Mouse (Mus musculus) inflammation-experienced regulatory T-cells (primary cell): ENCODE results near the gene Pcolce2. TPM values are rescaled to one million over a fixed set of nuclear protein-coding genes. Genes with fewer than 3 reads are reported as not detected.

Source experiments
- polyA plus RNA-seq, 2 experiments: library from polyadenylated mRNA; unstranded; fragments of 100-300 nt; shearing (Covaris generic); gene quantifications; one replicate each; pipeline ENCODE4 v1.2.1; 2017

The Pcolce2 gene
- 1 to 10 TPM in 1 of 2 experiments, under 1 TPM in 1; 0.08 to 1.2 TPM for polyA plus RNA-seq

DNA sequence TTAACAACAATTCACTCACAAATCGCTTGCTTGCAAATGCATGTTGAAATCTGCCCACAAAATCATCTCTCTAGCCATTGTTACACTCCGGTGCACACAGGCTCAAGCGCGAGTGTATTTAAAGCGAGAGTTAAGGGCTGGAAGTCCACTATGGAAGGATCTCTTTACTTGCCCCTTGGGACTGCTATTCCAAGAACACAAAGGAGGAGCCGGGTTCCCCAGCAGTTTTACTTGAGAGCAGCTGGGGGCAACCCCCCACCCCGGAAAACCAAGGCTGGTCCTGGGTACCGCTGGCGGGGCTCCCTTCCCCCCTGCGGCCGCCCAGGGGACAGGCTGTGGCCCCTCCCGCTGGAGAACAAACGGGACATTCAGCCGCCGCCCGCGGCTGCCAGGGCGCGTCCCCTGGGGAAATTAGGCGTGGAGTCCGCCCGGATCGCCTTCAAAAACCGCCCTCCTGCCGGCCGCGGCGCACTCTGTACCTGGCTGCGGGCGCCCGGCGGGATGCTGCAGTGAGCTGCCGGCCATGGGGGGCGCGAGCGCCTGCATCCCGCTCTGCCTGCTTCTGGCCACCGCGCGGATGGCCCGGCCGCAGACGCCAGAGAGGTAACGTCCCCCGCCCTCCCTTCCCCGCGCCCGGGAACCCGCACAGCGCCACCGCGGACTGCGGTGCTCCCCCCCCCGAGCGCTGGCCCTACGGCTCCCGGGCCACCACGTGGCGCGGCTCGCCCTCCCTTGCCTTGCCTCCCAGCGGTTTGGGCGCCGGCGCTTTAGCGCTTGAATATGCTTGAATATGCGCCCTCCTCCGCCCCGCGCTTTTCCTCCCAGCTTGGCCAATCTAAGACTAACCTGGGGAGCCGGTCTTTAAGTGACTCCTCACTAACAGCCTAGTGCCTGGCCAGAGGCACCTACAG, at the start of gene Pcolce2:
TSS of gene Pcolce2 (plus strand) at position 331 of the 911 bp plus-strand sequence.

Other genes with a start within 250 kb of the Pcolce2 start
- gene Chst2, start 230.9 kb upstream of the Pcolce2 start, polyA plus RNA-seq: 10 to 100 TPM in 1 of 2 experiments, 1 to 10 TPM in 1; 8.8 to 20.7 TPM
- gene U2surp, start 125.6 kb upstream of the Pcolce2 start, polyA plus RNA-seq: 100 to 1,000 TPM; 129 to 144 TPM
- gene Paqr9, start 77.9 kb upstream of the Pcolce2 start, polyA plus RNA-seq: under 1 TPM; 0.05 to 0.69 TPM
- 1 to 10 TPM in 1 of 2 experiments, under 1 TPM in 1; 0.99 to 2.4 TPM for gene Trpc1, start 112.8 kb downstream of the Pcolce2 start, polyA plus RNA-seq
- gene Pls1, start 207.7 kb downstream of the Pcolce2 start, polyA plus RNA-seq: 1 to 10 TPM in 1 of 2 experiments, under 1 TPM in 1; 0.86 to 2.0 TPM
- 10 to 100 TPM; 27.9 to 32.3 TPM for gene Atr, start 220.0 kb downstream of the Pcolce2 start, polyA plus RNA-seq